Mouse (Mus musculus): ENCODE results near the gene Nol12.

Nol12 gene

DNA sequence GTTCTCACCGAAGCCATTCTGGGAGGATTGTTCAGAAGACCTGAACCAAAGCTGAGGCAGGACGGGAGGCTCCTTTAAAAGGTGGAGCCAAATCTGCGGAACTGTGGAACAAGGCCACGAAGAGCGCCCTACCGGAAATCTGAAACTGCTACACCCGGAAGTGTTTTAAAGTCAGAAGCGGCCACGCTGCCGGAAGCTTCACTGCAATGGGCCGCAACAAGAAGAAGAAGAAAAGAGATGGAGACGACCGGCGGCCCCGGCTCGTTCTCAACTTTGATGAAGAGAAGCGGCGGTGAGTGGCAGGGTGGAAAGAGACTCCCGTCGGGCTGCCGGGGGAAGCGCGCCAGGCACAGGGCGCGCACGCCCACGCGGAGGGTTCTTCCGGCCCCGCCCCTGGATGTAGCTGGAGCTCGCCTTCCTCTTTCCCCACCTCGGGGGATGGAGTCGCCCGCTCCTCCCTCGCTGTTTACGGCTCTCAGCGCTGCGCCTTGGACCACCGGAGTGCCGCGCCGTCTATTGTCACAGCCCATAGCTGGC lies at the start of gene Nol12:
TSS of gene Nol12 (plus strand) at position 150 of the 537 bp plus-strand sequence.
- peak; percentile 97 for DNase-seq (ENCODE audit: low spot score)

DNA sequence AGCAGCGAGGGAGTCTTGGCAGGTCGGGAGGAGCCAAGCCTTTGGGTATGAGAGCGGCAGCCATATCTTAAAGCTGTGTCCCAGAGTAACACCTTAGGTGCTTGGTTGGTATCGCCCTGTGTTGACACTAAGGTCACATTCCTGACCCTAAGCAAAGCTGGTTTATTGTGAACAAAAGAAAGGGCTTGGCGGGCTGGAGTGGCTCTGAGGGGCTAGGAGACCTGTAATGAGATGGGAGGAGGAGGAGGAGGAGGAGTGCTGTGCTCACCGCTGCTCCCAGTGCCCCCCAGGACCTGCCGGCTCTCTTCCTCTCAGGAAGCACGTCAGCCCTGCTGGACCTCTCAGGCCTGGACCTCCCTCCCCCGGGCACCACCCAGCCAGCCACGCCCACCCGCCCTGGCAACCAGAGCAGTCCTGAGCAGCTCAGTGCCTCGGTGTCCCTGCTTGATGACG lies 45.3 kb upstream of the Nol12 start:
- no peak for DNase-seq (ENCODE audit: low spot score)

DNA sequence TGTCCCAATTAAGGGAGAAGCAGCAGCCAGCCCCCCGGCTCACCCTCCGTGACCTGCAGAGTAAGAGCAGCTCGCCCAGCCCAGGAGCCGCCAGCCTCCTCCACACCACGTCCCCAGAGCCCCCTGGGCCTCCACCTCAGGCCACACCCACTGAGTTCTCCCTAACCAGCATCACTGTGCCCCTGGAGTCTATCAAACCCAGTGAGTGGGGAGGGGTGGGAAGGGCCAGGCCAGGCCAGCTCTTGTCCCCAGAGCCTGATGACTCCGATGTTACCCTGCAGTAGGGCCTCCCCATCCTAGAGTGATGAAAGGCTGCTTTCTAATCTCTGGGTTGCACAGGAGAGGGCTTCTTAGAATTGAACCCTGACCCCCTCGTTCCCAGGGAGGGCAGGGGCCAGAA lies 42.3 kb upstream of the Nol12 start:
- DNase-seq (ENCODE audit: low spot score): no peak

DNA sequence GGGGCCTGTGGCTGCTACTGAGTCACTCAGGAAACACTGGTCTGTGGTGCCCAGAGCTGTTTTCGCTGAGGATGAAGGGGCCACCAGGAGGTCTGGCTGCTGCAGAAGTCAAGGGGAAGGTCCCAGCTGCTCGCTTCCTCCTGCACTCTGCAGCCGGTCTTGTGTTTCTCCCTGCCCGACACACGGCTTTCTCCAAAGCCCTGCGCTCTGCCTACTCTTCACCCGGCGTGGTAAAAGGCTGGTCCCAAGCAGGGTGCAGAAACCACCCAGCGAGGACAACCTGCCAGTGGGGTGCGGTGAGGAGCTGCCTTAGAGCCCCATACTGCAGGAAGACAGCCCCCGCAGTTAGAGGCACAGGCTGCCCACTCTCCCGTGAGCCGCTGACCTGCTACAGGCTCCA lies 40.0 kb upstream of the Nol12 start:
- no peak for DNase-seq (ENCODE audit: low spot score)

DNA sequence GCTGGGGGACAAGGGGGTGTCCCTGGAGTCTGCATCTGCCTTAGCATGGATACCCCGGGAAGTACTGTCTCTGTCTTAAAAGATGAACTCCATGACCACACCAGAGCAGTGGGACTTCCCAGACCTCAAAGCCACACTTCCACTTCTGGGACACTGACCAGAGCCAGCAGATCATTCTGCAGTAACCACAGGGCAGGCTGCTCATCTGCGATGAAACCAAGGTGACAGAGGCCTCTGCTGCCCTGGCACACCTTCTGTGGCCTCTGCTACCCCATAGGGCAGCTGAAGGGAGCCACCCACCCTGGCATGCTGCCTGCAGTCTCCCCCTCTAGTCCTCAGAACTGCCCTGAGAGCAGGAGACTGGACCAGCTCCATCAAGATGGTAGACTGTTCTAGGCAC lies 39.0 kb upstream of the Nol12 start:
- DNase-seq (ENCODE audit: low spot score): no peak

DNA sequence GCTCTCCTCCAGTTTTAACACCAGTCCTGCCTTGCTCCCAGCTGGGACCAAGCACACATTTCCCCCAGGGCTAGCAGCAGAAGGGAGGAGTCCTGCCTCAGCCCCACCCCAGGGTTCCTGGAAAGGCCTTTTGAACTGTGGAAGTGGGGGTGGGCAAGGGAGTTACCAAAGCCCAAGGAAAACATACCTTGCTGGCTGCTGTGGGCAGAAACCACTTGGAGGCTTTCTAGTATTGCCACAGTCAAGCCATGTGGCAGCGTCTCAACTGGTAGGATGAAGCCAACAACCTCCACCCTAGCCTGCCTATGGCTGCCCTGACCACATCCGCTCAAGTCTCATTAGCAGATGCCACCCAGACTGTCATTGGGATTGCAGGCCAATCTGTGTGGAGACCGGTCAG lies 38.6 kb upstream of the Nol12 start:
- DNase-seq (ENCODE audit: low spot score): no peak

DNA sequence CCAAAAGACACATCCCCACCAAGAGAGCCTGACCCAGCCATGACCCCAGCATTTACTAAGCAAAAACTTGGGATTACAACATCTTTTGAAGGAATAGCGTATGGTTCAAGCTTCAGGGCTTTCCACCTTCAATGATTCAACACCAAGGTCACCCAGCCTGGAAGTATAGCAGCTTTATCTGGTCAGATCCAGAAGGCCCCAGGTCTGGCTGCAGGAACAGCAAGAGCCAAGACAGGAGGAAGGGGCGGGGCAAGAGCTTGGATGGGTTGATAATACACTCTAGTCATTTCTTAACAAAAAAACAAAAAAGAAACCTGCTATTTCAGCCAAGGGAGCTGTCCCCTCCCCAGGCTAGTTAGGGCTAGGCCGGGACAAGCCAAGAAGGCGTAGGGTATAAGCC lies 37.2 kb upstream of the Nol12 start:
- no peak for DNase-seq (ENCODE audit: low spot score)

DNA sequence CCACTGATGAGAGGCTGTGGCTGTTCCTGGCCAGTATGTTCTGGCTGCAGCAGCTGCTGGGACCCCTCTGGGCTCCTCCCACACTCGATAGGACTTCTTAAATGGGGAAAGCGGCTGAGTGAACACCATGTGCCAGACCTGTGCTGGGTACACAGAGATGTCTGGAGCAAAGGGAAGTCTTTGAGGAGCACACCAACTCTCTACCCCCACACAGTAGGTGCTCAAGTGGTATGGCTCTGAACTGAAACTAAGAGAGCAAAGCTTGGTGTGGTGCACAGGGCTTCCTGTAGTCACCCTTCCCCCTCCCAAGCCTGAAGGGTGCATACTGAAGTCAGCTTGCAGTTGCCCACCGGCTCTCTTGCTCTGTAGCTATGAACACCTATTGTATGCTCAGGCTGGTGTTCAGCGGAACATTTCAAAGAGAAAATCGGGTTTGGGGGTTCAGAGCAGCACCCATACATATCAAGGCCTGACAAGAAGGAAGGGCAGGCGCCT lies 36.2 kb upstream of the Nol12 start:
- no peak for DNase-seq (ENCODE audit: low spot score)

DNA sequence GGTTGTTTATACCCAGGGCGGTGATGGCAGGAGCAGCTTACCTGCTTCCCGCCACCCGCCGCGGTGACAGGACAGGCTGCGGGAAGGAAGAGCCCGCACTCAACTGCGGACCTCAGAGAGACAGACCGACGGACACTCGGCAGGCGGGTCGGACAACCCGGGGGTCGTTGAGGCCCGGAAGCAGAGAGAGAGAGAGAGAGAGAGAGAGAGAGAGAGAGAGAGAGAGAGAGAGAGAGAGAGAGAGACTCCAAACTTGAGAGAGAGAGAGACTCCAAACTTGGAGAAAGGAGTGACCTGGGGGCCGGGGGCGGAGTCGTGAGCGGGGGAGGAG lies 35.4 kb upstream of the Nol12 start, which contains the start of gene Gm49510:
TSS of gene Gm49510 (plus strand) at position 259 of the 331 bp plus-strand sequence.
- no peak for DNase-seq (ENCODE audit: low spot score)

DNA sequence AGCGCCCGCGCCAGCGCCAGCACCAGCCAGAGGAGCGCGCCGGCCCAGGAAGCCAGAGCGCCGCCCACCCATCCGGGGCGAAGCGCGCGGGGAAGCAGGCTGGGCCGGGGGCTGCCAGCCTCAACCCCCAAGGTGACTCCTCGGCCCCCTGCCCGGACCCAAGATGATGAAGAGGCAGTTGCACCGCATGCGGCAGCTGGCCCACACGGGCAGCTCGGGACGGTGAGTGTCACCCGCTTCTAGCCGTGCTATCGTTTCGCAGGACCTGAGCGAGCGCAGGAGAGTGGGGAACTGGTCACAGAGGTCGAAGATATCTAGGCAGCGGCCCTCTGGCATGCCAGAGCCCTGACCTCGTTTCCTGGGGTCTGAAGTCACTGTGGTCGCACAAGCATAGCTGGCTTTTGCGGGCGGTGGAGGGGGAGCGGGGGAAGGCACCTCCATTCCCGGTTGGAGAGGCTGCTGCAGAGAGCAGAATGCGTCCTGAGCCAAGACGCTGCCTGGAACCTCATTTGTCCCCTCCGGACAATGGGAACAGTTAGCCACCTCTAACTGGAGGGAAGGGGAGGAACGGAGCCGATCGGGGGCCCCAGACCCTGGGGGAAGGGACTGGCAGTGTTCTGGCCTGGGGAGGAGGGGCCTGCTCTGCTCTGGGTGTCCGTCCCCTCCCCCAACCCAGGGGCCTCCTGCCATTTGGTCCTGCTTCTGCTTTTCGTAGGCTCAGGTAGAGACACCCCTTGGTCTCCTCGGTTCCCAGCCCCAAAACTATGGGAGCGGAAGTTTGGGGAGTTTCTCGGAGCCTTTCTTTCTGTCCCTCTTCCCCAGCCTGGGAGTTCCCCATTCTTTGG lies 34.8 kb upstream of the Nol12 start, which contains the start of gene Sh3bp1:
TSS of gene Sh3bp1 (plus strand) at position 29 of the 845 bp plus-strand sequence.
- DNase-seq (ENCODE audit: low spot score): peak; percentile 83

DNA sequence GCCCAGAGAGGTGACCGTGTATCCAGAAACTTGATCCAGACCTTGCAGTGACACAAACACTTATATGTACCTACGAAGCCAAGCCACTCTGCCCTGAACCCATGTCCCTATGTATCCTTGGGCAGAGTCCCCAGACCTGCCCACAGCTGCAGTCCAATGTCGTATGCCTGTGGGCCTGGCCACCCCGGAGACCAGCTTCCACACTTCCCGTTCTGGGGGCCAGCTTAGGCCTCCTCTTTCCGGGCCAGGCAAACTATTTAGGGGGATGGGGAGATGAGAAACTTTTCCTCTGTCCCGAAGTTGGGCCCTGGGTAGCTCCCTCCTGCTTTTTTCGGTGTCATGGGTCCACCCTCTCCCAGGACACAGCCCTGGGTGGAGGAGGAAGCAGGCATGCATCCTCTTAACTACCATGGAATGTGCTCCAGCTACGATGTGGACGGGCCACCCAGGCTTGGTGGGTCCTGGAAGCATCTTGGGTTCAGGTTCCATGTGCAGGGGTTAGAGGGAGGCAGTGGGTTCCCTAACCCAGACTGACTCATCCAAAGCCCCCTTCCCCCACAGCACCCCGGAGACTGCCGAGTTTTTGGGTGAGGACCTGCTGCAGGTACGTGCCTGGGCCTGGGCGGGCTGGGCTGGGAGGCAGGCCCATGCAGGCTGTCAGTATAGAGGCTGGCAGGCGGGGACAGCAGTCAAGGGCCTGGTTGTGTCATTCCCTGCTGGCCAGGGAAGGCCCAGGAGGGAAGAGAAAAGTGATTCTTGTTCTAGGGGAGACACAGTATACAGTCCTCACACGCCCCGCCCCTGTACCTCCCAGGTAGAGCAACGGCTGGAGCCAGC lies 33.9 kb upstream of the Nol12 start:
- DNase-seq (ENCODE audit: low spot score): peak; percentile 14

DNA sequence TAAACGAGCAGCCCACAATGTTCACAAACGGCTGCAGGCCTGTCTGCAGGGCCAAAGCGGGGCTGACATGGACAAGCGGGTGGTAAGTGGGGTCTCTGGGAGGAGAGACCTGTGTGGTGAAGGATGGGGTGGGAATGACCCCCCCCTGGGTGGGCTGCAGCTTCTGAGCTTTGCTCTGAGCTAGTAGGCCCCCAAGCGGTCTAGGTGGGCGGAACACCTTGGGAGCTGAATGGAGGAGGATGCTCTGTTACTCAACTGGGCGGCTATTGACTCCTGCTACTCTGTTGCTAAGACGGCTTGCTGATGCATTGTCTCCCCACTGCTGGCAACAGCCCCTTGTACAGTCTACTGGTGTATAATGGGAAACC lies 33.3 kb upstream of the Nol12 start:
- DNase-seq (ENCODE audit: low spot score): no peak

DNA sequence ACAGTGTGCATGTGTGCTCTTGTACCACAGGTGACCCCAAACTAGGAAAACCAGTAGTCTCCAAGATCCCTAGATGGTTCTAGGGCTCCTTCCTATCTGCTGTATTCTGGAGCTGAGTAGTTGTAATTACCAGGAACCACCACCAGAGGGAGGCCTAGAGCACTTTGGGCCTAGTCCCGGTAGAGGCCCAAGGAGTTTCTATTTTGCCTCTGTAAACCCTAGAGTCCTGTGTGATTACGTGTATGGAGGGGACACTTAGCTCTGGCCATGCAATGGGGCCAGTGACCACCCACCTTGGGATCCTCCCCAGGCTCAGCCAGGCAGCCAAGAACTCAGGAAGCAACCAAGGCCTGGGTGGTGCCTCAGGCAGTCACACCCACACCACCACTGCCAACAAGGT lies 31.5 kb upstream of the Nol12 start:
- peak; percentile 91 for DNase-seq (ENCODE audit: low spot score)

DNA sequence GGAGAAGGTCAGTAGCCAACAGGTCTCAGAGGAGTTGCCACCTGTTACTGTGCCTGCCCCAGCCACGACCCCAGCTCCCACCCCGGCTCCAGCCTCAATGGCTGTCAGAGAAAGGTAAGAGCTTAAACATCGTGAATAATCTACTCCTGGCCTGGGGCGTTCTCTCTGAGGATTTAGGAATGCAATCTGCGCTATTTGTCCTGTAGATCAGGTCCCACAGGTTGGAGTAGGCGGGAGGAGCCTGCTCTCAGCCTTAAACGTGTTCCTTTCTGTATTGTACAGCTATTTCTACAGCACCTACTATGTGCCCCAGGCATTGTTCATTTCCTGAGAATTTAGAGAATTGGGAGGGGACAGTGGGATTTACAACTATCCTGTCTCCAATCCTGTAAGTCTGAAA lies 26.3 kb upstream of the Nol12 start:
- DNase-seq (ENCODE audit: low spot score): no peak

DNA sequence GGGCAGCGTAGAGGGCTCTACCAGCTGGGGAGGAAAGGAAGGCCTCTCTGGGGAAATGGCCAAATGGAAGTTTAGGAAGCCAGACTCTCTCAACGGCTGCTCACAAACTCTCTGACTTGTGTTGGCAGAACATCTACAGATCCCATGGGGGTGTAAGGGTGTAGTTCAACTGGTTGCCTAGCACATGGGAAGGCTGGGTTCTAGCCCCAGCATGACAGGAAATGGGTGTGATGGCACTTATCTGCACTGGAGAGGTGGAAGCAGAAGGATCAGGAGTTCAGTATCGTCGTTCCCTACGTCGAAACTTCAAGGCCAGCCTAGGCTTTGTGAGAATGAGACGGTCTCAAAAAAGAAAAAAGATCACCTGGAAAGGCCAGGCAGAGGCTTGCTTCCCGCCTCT lies 25.8 kb upstream of the Nol12 start:
- no peak for DNase-seq (ENCODE audit: low spot score)

DNA sequence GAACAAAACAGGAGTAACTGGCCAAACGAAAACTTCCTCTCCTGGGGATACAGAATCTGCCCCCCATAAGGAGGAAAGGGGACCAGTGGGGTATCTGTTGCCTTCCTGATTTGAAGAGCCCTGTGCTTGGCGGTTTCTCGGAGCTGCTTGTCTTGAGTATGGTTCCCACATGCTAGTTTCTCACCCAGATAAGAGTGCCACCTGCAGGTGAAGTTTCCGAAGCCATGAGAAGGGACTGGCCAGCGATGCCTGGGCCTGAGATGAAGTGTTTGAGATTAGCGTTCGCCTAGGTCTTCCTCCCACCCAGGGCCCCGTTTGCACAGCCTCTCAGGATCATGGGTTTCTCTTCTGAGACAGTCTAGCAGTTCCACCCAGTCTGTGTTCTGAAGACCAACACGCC lies 22.7 kb upstream of the Nol12 start:
- peak; percentile 72 for DNase-seq (ENCODE audit: low spot score)

DNA sequence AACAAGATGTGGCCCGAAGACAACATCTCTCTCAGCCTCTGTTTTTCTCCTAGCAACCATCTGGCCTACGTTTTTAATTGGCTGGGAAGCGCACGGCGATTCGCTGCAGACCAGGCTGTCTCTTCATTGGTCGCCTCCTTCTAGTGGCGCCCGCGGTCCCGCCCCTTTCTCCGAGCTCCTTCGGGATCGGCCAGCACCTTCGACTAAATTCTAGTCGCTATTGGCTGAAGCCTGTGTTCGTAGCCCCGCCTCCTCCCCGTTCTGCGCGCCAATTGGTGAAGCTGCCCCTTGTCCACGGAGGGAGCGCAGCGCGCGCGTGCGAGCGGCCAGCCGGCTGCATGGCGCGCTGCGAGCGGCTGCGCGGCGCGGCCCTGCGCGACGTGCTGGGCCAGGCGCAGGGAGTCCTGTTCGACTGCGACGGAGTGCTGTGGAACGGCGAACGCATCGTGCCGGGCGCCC lies 21.1 kb upstream of the Nol12 start, which contains the start of gene Pdxp:
TSS of gene Pdxp (plus strand) at position 288 of the 459 bp plus-strand sequence.
- peak; percentile 98 for DNase-seq (ENCODE audit: low spot score)

DNA sequence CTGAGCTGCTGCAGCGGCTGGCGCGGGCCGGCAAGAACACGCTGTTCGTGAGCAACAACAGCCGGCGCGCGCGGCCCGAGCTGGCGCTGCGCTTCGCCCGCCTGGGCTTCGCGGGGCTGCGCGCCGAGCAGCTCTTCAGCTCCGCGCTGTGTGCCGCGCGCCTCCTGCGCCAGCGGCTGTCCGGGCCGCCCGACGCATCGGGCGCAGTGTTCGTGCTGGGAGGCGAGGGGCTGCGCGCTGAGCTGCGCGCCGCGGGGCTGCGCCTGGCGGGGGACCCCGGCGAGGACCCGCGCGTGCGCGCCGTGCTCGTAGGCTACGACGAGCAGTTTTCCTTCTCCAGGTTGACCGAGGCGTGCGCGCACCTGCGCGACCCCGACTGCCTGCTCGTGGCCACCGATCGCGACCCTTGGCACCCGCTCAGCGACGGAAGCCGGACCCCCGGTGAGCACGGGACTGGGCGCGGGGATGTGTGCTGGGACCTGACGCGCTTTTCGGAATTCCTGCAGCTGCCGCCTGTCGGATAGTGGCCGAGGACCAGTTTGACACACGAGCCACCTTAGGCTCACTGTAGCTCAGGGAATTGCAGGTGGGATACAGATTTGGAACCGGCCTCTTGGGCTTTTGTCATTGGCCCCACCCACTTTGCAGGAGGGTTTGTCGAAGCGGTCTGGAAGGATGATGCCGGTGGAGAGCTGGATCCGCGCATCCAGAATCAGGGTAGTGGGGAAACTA lies 20.5 kb upstream of the Nol12 start:
- peak; percentile 57 for DNase-seq (ENCODE audit: low spot score)

DNA sequence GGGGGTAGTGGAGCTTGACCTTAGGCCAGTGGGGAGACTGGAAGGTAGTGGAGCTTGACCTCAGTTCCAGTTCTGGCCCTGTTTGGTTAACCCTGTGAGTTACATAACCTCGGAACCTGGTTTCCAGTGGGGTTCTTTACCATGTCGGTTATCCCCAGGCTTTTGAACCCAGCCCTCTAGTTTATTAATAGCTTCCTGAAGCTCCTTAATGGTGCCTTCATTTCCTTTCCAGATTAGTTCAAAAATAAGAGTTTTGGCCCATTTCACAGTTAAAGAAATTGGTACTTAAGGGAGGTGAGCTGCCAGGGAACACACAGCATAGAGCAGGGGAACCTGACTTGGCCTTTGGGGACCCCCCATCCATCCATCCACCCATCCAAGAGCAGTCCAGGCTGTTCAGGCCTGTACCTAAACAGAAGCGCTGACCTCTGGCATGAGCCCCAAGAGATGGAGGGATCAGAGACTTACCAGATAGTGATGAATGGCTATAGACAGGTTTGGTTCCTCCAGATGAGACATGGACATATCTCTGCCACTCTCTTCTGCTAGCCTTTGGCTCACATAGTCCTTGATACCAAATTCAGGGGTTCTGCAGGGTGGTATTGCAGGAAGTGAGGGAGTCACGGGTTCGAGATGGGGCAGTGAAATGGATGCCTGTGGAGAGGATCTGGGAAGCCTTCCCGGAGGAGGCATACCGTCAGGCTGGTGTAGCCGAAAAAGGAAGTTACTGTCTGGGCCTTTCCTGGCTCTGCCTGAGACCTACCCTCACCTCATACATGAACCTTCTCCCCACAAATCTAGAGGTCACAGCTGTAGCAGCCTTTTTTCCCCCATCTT lies 19.7 kb upstream of the Nol12 start:
- no peak for DNase-seq (ENCODE audit: low spot score)

DNA sequence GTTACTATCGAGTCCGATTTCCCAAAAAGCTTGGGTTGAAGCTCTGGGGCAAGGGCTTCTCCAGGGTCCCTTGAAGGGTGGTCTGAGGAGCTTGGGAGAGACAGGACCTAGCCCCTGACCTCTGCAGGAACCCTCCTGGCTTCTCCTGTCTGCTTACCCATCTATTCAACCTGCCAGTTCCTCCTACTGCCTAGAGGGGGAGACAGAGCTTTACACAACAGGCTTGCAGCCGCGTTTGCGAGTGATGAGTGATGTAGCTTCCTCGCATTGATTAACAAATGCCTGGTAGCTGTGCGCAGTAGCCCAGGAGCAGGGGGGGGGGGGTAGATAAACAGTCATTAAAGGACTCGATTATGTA lies 19.1 kb upstream of the Nol12 start:
- peak; percentile 94 for DNase-seq (ENCODE audit: low spot score)

Measured in embryo, embryonic 10.5 days (tissue).